Mouse (Mus musculus): ENCODE data around the gene Psmd13.

DNA sequence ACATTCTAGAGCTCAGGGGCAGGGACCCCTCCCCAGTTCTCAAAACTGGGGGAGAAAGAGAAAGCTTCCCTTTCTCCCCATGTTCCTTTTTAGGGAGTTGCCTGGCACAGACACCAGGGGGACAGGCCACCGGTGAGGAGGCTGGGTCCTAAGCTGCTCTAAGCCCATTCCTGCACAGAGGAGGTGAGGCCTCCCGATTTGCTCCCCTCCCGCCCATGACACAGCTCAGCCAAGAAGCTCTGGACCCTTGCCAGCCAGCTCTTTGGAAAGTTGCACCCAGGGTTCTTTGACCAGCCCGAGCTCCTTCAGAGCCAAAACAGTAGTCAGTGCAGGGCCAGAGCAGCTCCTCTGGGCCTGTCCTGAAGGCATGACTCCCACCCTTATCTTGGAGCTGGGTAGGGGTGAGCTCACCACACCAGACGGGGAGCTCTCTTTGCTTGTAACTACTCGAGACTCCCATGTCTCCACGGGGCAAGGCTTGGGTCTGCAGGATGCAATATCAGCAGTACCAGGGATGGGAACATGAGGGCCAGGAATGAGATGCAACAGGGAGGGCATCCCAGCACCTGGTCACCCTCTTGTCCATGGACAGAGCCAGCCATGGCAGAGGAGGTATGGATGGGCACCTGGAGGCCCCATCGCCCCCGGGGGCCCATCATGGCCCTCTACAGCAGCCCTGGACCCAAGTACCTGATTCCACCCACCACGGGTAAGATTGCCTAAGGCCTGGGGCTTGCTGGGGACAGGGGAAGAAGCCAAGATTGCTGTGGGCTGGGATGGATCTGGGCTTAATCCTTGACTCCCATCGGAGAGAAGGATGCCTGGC is 33.8 kb upstream of the Psmd13 start, which contains the start of gene Odf3:
- no peak for TF ChIP-seq POLR2A (IDR thresholded peaks at IDR 0.05; ENCODE audit: borderline replicate concordance, extremely low read depth, low read depth, low read length)
- TF ChIP-seq CTCF (IDR thresholded peaks at IDR 0.05; ENCODE audit: insufficient read depth, low read length) = no peak
